Mouse (Mus musculus) right cerebral cortex, postnatal 14 days (tissue): Measurements from ENCODE around the gene 1700003E16Rik.
"Not testable (repeated sequence)": the region's sequence is repeated elsewhere in the genome, so short reads cannot be mapped to it uniquely, and the experiment has no call there.

Source experiments
- DNase-seq: peaks from one replicate; pipeline ENCODE4 v3.0.0; 2022

Gene 1700003E16Rik

DNA sequence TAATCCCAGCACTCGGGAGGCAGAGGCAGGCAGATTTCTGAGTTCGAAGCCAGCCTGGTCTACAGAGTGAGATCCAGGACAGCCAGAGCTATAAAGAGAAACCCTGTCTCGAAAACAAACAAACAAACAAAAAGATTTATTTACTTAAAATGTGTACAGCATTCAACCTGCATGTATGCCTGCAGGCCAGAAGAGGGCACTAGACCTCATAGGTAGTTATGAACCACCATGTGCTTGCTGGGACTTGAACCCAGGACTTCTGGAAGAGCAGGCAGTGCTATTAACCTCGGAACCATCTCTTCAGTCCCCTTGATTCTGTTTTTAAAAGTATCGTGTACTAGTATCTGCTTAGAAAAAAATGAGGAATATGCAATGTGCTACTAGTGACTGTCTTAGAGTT lies 28.8 kb upstream of the 1700003E16Rik start:
- no peak for DNase-seq

- no peak for DNase-seq
Measured at GRCm38 (mm10) chr6:83131469-83132034, 24.7 kb upstream of the 1700003E16Rik start.

- no peak for DNase-seq
Measured at GRCm38 (mm10) chr6:83132176-83132919, 23.9 kb upstream of the 1700003E16Rik start.

- no peak for DNase-seq
Measured at GRCm38 (mm10) chr6:83134226-83134625, 22.0 kb upstream of the 1700003E16Rik start.

DNA sequence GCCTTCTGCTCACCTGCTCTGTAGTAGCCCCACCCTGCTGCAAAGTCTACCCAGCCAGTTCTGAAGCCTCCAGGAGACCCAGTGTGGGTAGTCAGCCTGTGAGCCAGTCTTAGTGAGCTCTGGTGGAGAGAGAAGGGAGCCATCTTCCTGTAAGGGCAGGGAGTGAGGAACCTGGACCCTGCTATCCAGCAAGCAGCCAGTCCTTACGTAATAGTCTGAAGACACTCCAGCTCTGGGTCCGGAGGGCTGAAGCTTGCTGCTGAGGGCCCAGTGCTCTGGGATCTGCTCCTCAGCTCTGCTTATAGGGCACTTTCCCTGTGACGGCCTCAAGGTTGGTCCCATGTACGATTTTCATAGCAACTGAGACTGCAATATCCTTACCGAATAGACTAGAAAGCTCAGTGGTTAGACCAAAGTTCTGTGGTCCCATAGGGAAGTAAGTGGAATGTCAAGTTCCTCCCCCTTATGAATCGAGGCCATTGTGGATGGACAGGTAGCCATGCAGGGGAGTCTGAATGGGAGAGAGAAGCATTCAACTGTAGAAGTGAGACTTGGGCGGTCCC lies 21.2 kb upstream of the 1700003E16Rik start, which contains the start of gene Rtkn:
Gene Rtkn (plus strand): TSS at position 513 of the 563 bp plus-strand sequence.
- no peak for DNase-seq

DNA sequence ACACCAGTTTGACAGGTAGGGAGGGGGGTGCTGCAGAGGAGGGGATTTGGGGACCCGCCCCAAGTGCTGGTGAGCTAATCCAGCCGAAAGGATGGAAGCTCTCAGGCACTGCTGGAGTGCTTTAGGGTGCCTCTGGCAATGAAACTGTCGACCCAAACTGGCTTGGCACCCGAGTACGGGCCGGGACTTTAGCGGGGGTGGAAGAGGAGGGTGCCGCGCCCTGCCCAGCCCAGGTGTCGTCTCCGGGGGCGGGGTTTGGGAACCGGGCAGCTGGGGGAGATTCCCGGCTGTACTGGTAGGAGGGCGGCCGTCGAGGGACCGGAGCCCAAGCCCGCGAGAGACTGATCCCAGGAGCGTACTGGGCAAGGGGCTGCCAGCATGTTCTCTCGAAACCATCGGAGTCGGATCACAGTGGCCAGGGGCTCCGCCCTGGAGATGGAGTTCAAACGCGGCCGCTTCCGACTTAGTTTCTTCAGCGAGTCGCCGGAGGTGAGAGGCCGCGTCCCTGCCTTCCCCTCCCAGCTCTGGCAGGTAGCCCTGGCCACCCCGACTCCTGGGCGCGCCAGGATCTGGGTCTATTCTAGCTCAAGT lies 20.5 kb upstream of the 1700003E16Rik start:
- no peak for DNase-seq

GRCm38 (mm10) chr6:83136291-83136880 lies 19.8 kb upstream of the 1700003E16Rik start:
- DNase-seq: no peak

DNA sequence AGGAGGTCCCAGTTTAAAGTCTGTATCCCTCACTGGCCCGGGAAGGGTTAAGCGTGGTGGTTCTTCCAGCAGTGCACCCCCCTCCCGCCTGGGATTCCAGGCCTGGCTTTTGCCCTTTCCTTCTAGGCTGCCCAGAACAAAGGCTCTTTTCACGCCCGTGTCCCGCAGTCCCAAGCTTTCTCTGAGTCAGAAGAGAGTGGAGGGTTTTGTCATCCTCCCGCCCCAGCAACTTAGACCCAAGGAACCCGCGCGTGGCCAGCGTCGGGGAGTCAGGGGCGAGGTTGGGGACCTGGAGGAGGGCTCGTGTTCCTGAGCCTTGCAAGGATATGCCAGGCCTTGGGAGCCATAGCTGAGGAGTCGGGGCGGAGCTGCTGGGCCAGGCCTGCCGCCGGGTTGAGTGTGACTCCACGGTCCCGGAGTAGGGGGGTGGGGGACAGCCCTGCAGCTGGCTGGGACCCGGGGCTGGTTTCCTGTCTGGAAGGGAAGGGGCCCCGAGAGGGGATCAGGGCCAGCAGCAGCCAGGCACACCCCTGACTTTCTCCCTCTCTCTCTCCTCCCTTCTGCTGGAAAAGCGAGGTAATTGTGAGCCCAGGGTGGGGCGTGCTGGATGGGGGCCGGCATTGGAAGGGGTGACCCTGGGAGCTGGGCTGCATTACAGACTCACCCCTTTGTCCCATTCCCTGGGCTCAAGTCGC lies 19.2 kb upstream of the 1700003E16Rik start:
- DNase-seq: no peak

- DNase-seq: peak; percentile 65
Measured at GRCm38 (mm10) chr6:83137576-83137950, 18.6 kb upstream of the 1700003E16Rik start.

DNA sequence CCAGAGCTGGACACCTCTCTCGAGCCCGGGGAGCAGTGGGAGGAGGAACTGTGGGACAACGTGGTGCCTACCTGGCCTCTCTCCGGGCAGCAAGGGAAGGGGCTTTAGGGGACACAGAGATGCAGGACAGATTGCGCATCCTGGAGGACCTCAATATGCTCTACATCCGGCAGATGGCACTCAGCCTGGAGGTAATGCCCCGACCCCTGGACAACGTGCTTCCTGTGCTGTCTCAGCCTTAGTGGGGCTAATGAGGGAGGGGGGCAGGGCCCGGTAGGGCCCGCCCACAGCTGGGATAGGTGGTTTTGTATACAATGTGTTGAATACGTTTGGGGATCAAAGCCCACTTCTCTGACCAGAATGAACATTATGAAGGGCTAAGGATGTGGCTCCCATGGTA lies 18.1 kb upstream of the 1700003E16Rik start:
- no peak for DNase-seq

GRCm38 (mm10) chr6:83140044-83140443 lies 16.2 kb upstream of the 1700003E16Rik start:
- no peak for DNase-seq

GRCm38 (mm10) chr6:83141636-83142035 lies 14.6 kb upstream of the 1700003E16Rik start:
- no peak for DNase-seq

- DNase-seq: peak; percentile 73
Measured at GRCm38 (mm10) chr6:83142211-83142731, 13.9 kb upstream of the 1700003E16Rik start.

DNA sequence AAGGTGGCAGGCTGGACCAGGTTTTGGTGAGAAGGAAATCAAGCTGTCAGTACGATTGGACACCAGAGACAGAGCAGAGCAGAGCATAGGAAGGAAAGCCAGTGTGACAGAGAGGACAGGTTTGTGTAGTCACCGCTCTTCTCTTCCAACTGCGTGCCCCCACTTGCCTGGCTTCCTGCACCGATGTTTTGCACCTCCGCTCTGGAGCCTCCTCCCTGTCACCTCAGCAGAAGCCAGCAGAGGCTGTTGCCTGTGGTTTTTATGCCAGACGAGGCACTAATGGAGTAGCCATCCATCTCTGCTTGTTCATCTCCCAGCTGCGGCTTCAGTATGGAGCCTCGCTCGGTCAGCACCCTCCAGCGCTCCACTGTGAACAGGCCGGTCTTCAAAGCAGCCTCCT lies 13.3 kb upstream of the 1700003E16Rik start:
- no peak for DNase-seq

DNA sequence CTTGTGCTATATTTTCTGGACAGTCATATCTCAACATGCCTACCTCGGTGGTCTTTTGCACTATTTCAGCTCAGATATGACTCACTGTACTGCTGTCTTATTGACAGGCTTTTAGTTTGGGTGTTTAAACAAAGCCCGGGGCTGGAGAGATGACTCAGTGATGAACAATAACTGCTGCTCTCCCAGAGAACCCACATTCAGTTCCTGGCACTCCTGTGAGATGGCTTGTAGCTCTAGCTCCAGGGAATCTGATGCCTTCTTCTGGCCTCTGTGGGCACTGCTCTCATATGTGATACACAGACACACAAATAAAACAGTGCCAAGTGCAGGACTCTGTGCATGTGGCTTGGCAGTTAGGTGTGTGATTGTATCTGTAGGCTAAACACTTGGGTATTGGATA lies 11.0 kb upstream of the 1700003E16Rik start:
- DNase-seq: no peak

- DNase-seq: no peak
Measured at GRCm38 (mm10) chr6:83145805-83146204, 10.4 kb upstream of the 1700003E16Rik start.

- DNase-seq: no peak
Measured at GRCm38 (mm10) chr6:83147280-83147679, 8.9 kb upstream of the 1700003E16Rik start.

GRCm38 (mm10) chr6:83151721-83152120 lies 4.5 kb upstream of the 1700003E16Rik start:
- DNase-seq: no peak

- no peak for DNase-seq
Measured at GRCm38 (mm10) chr6:83153038-83153437, 3.2 kb upstream of the 1700003E16Rik start.

DNA sequence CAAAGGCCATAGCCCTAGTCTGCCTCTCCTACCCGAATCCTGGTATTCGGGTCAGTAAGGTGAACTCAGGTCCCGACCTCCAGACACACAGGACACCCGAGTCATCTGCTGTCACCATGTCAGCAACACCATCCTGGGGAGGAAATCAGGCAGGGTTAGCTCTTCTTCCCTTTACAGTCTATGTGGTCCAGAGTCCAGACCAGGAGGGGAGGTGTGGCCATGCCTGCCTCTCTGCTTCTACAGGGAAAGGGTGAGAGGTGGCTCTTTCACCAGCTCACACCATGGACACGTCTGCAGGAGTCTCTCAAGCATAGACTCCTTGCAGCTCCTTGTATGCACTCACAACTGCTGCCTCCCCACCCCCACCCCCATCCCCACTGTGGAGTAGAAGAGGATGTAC lies 2.7 kb upstream of the 1700003E16Rik start:
- no peak for DNase-seq

- peak; percentile 65 for DNase-seq
Measured at GRCm38 (mm10) chr6:83155552-83156238, 509 bp upstream of the 1700003E16Rik start.

GRCm38 (mm10) chr6:83159456-83159855 lies 3.3 kb downstream of the 1700003E16Rik start:
- not testable (repeated sequence) for DNase-seq
